Mouse (Mus musculus): Measurements from ENCODE around the gene Frg2f1. TPM values are rescaled to one million over a fixed set of nuclear protein-coding genes. Genes with fewer than 3 reads are reported as not detected.
A peak's percentile ranks its signal among the peaks of the same experiment; 100 is the strongest.

The Frg2f1 gene
- total and polyA plus RNA-seq, 2 experiments from 2014 or later = 3.6 to 4.7 TPM

DNA sequence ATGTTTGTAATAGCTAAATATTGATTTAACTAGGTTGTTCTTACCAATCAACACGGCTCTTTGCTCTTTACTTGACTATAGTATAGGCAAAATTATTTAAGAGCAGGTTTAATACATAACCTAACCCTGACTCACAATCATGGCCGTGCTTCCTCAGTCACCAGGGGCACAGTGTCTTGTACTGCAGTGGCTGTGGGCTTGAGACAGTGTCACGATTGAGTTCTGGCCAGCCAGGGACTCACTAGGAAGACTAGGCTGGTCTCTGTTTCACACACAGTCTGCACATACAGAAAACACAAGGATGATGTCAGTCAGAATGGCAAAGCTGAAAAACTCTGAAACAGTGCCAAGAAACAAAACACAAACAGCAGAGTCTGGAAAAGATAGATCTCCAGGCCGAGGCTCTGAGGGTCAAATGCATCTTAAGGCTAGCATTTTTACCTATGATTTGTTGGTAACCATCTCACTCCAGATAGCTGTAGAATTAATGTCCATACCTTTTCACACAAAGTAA is 27.1 kb upstream of the Frg2f1 start:
- WGBS = 39% methylated on average over 4 of the region's 4 CpGs

DNA sequence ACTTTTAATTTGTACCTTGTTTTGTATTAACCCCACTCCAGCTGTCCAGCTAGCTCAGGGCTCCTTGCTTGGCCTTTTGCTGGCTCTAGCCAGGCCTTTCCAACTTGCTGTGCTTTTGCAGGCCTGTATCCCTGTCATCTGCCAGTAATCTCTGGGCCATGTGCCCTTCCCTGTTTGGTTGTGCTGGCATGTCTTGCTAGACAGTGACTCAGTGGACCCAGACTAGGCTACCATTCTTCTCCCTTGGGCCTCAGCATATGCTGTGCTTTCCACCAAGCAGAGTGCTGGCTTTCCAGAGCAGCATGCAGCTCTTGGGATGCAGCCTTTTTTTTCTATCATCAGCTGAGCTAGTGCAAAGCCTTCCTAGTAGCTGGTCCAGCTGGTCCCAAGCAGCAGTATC is 23.8 kb upstream of the Frg2f1 start:
- ATAC-seq (ENCODE audit: insufficient read depth, low read depth) = no peak
- Histone ChIP-seq H3K27ac (ENCODE audit: low read depth) (no peak overlapping the region), H3K9me3 (replicated peaks; ENCODE audit: control insufficient read depth, low read length) (0 out of 2 replicates have a peak, but pooled peaks cover 5% of the 10 kb centered on the region), H3K9ac (replicated peaks; ENCODE audit: low read depth, low read length) (no peak overlapping the region), H3K4me1 (ENCODE audit: control insufficient read depth, insufficient read depth) (peaks cover 2% of the 10 kb centered on the region; the same call in 1 of the 2 replicates), H3K4me2 (ENCODE audit: low read depth, low read length) (no peak overlapping the region), H3K36me3 (replicated peaks; ENCODE audit: control insufficient read depth, insufficient read depth, low read length) (peaks cover 3% of the 10 kb centered on the region; the same call in 1 of the 2 replicates), H3K27me3 (ENCODE audit: control insufficient read depth, insufficient read depth, low read length) (no peaks in the 10 kb centered on the region), H3K4me3 (ENCODE audit: low read depth, low read length) (no peak overlapping the region)
- no peak for DNase-seq (ENCODE audit: low spot score)
- TF ChIP-seq EP300 (IDR thresholded peaks at IDR 0.05; ENCODE audit: low read depth) = no peak
- TF ChIP-seq CTCF (IDR thresholded peaks at IDR 0.05; ENCODE audit: low read depth) = no peak

More for the DNA sequence above, 27.1 kb upstream of the Frg2f1 start:
- Histone ChIP-seq H3K4me2 (ENCODE audit: low read depth, low read length) (no peak overlapping the region), H3K36me3 (replicated peaks; ENCODE audit: control insufficient read depth, insufficient read depth, low read length) (peaks cover 3% of the 10 kb centered on the region; the same call in 1 of the 2 replicates), H3K27me3 (ENCODE audit: control insufficient read depth, insufficient read depth, low read length) (no peaks in the 10 kb centered on the region), H3K9me3 (replicated peaks; ENCODE audit: control insufficient read depth, low read length) (0 out of 2 replicates have a peak, but pooled peaks cover 5% of the 10 kb centered on the region), H3K4me3 (ENCODE audit: low read depth, low read length) (no peak overlapping the region), H3K4me1 (ENCODE audit: control insufficient read depth, insufficient read depth) (peaks cover 3% of the 10 kb centered on the region; the same call in 1 of the 2 replicates), H3K9ac (replicated peaks; ENCODE audit: low read depth, low read length) (no peak overlapping the region), H3K27ac (ENCODE audit: low read depth) (0 out of 2 replicates have a peak overlapping the region, but pooled peaks have one; percentile 50)
- ATAC-seq (ENCODE audit: insufficient read depth, low read depth) = no peak
- peak; percentile 57 for DNase-seq (ENCODE audit: low spot score)
- TF ChIP-seq CTCF (IDR thresholded peaks at IDR 0.05; ENCODE audit: low read depth) (no peak), EP300 (IDR thresholded peaks at IDR 0.05; ENCODE audit: low read depth) (no peak)

DNA sequence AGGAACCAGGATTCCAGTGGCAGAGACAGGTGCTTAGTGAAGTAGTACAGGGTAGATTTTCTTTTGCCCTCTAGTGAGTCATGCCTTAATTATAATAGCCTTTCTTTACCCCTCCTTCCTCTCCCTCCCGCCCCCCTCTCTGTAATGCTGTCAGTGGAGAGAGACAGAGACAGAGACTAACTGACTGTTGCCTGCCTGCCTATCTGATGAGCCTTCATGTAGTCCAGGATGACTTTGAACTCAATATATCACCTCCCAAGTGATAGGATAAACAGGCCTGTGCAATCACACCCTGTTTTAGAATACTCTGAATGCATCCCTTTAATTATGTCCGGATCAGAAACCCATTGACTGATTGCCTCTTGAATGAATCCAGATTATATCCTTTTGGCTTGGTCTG is 16.1 kb upstream of the Frg2f1 start:
- DNase-seq (ENCODE audit: low spot score) (no peak), ATAC-seq (ENCODE audit: insufficient read depth, low read depth) (no peak)
- Histone ChIP-seq H3K36me3 (replicated peaks; ENCODE audit: control insufficient read depth, insufficient read depth, low read length) (no peaks in the 10 kb centered on the region), H3K9ac (replicated peaks; ENCODE audit: low read depth, low read length) (no peak overlapping the region), H3K27ac (ENCODE audit: low read depth) (no peak overlapping the region), H3K27me3 (ENCODE audit: control insufficient read depth, insufficient read depth, low read length) (no peaks in the 10 kb centered on the region), H3K4me3 (ENCODE audit: low read depth, low read length) (no peak overlapping the region), H3K4me1 (ENCODE audit: control insufficient read depth, insufficient read depth) (peaks cover 16% of the 10 kb centered on the region), H3K9me3 (replicated peaks; ENCODE audit: control insufficient read depth, low read length) (no peaks in the 10 kb centered on the region), H3K4me2 (ENCODE audit: low read depth, low read length) (no peak overlapping the region)
- WGBS = 51% methylated on average over 2 of the region's 2 CpGs
- TF ChIP-seq CTCF (IDR thresholded peaks at IDR 0.05; ENCODE audit: low read depth) (no peak), EP300 (IDR thresholded peaks at IDR 0.05; ENCODE audit: low read depth) (no peak)

DNA sequence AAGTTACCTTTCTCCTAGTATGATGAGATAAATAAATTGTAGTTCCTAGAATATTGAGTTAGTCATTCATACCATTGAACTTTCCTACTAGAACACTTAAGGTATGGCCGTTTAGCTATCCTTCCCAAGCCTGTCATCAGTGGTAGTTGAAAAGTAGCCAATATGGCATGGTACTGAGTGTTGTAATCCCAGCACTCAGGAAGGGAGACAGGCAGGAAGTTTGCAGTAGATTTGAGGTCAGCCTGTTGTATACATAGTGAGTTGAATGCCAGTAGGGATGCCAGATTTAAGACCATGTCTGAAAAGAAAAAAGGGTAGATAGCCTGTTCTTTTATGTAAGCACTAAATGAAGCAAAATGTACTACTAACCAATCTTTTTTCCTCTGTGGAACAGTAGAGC is 11.5 kb upstream of the Frg2f1 start:
- no peaks in the 10 kb centered on the region for H3K9me3 ChIP-seq (replicated peaks; ENCODE audit: control insufficient read depth, low read length)
- no peak overlapping the region for H3K9ac ChIP-seq (replicated peaks; ENCODE audit: low read depth, low read length)
- H3K27me3 ChIP-seq (ENCODE audit: control insufficient read depth, insufficient read depth, low read length) = no peaks in the 10 kb centered on the region
- TF ChIP-seq CTCF (IDR thresholded peaks at IDR 0.05; ENCODE audit: low read depth) (no peak), EP300 (IDR thresholded peaks at IDR 0.05; ENCODE audit: low read depth) (no peak)
- no peak overlapping the region for H3K4me3 ChIP-seq (ENCODE audit: low read depth, low read length)
- H3K4me1 ChIP-seq (ENCODE audit: control insufficient read depth, insufficient read depth) = peaks cover 13% of the 10 kb centered on the region; the same call in 1 of the 2 replicates
- no peak overlapping the region for H3K27ac ChIP-seq (ENCODE audit: low read depth)
- WGBS = 4% methylated on average over 1 of the region's 1 CpGs
- H3K4me2 ChIP-seq (ENCODE audit: low read depth, low read length) = no peak overlapping the region
- DNase-seq (ENCODE audit: low spot score) = peak; percentile 26
- H3K36me3 ChIP-seq (replicated peaks; ENCODE audit: control insufficient read depth, insufficient read depth, low read length) = no peaks in the 10 kb centered on the region
- ATAC-seq (ENCODE audit: insufficient read depth, low read depth) = no peak

DNA sequence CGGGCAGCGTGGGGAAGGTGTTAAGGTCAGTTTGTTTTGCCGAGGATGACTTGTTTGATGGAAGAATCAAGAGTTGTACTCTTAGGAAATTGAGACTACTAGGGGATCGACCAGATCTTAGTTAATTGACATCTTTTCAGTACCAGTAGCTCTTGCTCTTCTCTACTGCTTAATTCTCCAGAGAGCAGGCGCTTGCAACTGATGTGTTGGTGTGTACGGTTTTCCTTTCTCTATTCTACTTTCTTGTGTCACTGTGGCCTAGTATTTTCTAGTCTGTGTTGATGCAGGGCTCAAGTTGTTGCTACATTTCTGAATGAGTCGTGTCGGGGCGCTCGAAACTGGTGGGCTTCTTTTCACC is 1.2 kb upstream of the Frg2f1 start:
- Histone ChIP-seq H3K27me3 (ENCODE audit: control insufficient read depth, insufficient read depth, low read length) (no peaks in the 10 kb centered on the region), H3K9me3 (replicated peaks; ENCODE audit: control insufficient read depth, low read length) (no peaks in the 10 kb centered on the region), H3K36me3 (replicated peaks; ENCODE audit: control insufficient read depth, insufficient read depth, low read length) (no peaks in the 10 kb centered on the region), H3K27ac (ENCODE audit: low read depth) (peak overlapping the region; percentile 97), H3K4me2 (ENCODE audit: low read depth, low read length) (peak overlapping the region; percentile 96), H3K4me1 (ENCODE audit: control insufficient read depth, insufficient read depth) (peaks cover 24% of the 10 kb centered on the region; the same call in 1 of the 2 replicates), H3K9ac (replicated peaks; ENCODE audit: low read depth, low read length) (peak overlapping the region; percentile 97), H3K4me3 (ENCODE audit: low read depth, low read length) (peak overlapping the region; percentile 95)
- ATAC-seq (ENCODE audit: insufficient read depth, low read depth) (no peak), DNase-seq (ENCODE audit: low spot score) (no peak)
- 5% methylated on average over 10 of the region's 10 CpGs for WGBS
- TF ChIP-seq CTCF (IDR thresholded peaks at IDR 0.05; ENCODE audit: low read depth) (no peak), EP300 (IDR thresholded peaks at IDR 0.05; ENCODE audit: low read depth) (no peak)
